Mouse (Mus musculus): Measurements from ENCODE around the gene App.

The App gene

GRCm38 (mm10) chr16:85020696-85021323 lies 152.8 kb downstream of the App start:
- no peak for DNase-seq (ENCODE audit: low spot score)

- DNase-seq (ENCODE audit: low spot score), result no peak
These were observed 154.3 kb downstream of the App start for GRCm38 (mm10) chr16:85019273-85019672.

GRCm38 (mm10) chr16:85017845-85018244 lies 155.7 kb downstream of the App start:
- DNase-seq (ENCODE audit: low spot score), result no peak

GRCm38 (mm10) chr16:85012695-85013094 lies 160.9 kb downstream of the App start:
- no peak for DNase-seq (ENCODE audit: low spot score)

GRCm38 (mm10) chr16:85012172-85012571 lies 161.4 kb downstream of the App start:
- no peak for DNase-seq (ENCODE audit: low spot score)

GRCm38 (mm10) chr16:85010651-85011050 lies 162.9 kb downstream of the App start:
- DNase-seq (ENCODE audit: low spot score), result no peak

- DNase-seq (ENCODE audit: low spot score), result no peak
These were observed 164.5 kb downstream of the App start for GRCm38 (mm10) chr16:85008866-85009645.

GRCm38 (mm10) chr16:85001939-85002556 lies 171.5 kb downstream of the App start:
- no peak for DNase-seq (ENCODE audit: low spot score)

- DNase-seq (ENCODE audit: low spot score), result no peak
These were observed 173.3 kb downstream of the App start for GRCm38 (mm10) chr16:85000304-85000703.

- DNase-seq (ENCODE audit: low spot score), result no peak
These were observed 176.0 kb downstream of the App start for GRCm38 (mm10) chr16:84997551-84997950.

- DNase-seq (ENCODE audit: low spot score), result no peak
These were observed 178.1 kb downstream of the App start for GRCm38 (mm10) chr16:84995441-84995867.

- DNase-seq (ENCODE audit: low spot score), result no peak
These were observed 180.7 kb downstream of the App start for GRCm38 (mm10) chr16:84992888-84993287.

GRCm38 (mm10) chr16:84991011-84991410 lies 182.6 kb downstream of the App start:
- no peak for DNase-seq (ENCODE audit: low spot score)

GRCm38 (mm10) chr16:84989938-84990337 lies 183.6 kb downstream of the App start:
- DNase-seq (ENCODE audit: low spot score), result no peak

- no peak for DNase-seq (ENCODE audit: low spot score)
These were observed 184.1 kb downstream of the App start for GRCm38 (mm10) chr16:84989476-84989875.

- no peak for DNase-seq (ENCODE audit: low spot score)
These were observed 185.8 kb downstream of the App start for GRCm38 (mm10) chr16:84987724-84988287.

- DNase-seq (ENCODE audit: low spot score), result no peak
These were observed 187.4 kb downstream of the App start for GRCm38 (mm10) chr16:84986016-84986631.

- DNase-seq (ENCODE audit: low spot score), result no peak
These were observed 188.2 kb downstream of the App start for GRCm38 (mm10) chr16:84985340-84985739.

- no peak for DNase-seq (ENCODE audit: low spot score)
These were observed 190.1 kb downstream of the App start for GRCm38 (mm10) chr16:84983428-84983827.

- DNase-seq (ENCODE audit: low spot score), result no peak
These were observed 191.0 kb downstream of the App start for GRCm38 (mm10) chr16:84982589-84982988.

- no peak for DNase-seq (ENCODE audit: low spot score)
These were observed 195.0 kb downstream of the App start for GRCm38 (mm10) chr16:84978589-84978988.

GRCm38 (mm10) chr16:84974176-84974518 lies 199.4 kb downstream of the App start:
- DNase-seq (ENCODE audit: low spot score), result no peak
